Mouse (Mus musculus): Measurements from ENCODE around the gene Aunip. TPM values are rescaled to one million over a fixed set of nuclear protein-coding genes. Genes with fewer than 3 reads are reported as not detected.
A peak's percentile ranks its signal among the peaks of the same experiment; 100 is the strongest.

Gene Aunip
- polyA plus RNA-seq (2015; fragmentation: Nextera tagmentation; extraction: Ambion mirVana) = 3.8 TPM in 2 replicates

- H3K27ac ChIP-seq (ENCODE audit: low read depth, low read length) = no peak within 1 kb of the TSS
- ATAC-seq = peak; percentile 93
- WGBS = under 1% methylated on average over 42 of the region's 42 CpGs
Measured at GRCm38 (mm10) chr4:134510845-134511411, at the start of gene Aunip. Aunip (plus strand) TSS chr4:134510999.

GRCm38 (mm10) chr4:134461252-134461651 lies 49.5 kb upstream of the Aunip start:
- H3K4me3 ChIP-seq (ENCODE audit: low read depth, low read length) = no peak overlapping the region
- TF ChIP-seq CTCF (IDR thresholded peaks at IDR 0.05; ENCODE audit: low read depth) = no peak
- no peak overlapping the region for H3K27ac ChIP-seq (ENCODE audit: low read depth, low read length)
- no peak overlapping the region for H3K4me2 ChIP-seq (replicated peaks; ENCODE audit: low read depth)
- no peaks in the 10 kb centered on the region for H3K27me3 ChIP-seq (replicated peaks; ENCODE audit: control insufficient read depth, insufficient read depth, low read length)
- H3K4me1 ChIP-seq (replicated peaks; ENCODE audit: control insufficient read depth, insufficient read depth, low read length) = no peaks in the 10 kb centered on the region
- WGBS = 68% methylated on average over 5 of the region's 5 CpGs
- no peak for ATAC-seq
- no peaks in the 10 kb centered on the region for H3K9me3 ChIP-seq (ENCODE audit: control insufficient read depth)
- H3K36me3 ChIP-seq (ENCODE audit: control insufficient read depth, insufficient read depth) = no peaks in the 10 kb centered on the region
- H3K9ac ChIP-seq (ENCODE audit: low read depth, low read length) = no peak overlapping the region

More at GRCm38 (mm10) chr4:134510845-134511411, at the start of gene Aunip:
- Histone ChIP-seq H3K4me3 (ENCODE audit: low read depth, low read length) (peak within 1 kb of the TSS; percentile 43), H3K36me3 (ENCODE audit: control insufficient read depth, insufficient read depth) (peaks cover 19% of the 10 kb centered on the region), H3K27me3 (replicated peaks; ENCODE audit: control insufficient read depth, insufficient read depth, low read length) (no peaks in the 10 kb centered on the region), H3K4me2 (replicated peaks; ENCODE audit: low read depth) (peak within 1 kb of the TSS; percentile 81), H3K9ac (ENCODE audit: low read depth, low read length) (0 out of 2 replicates have a peak within 1 kb of the TSS, but pooled peaks have one; percentile 8), H3K4me1 (replicated peaks; ENCODE audit: control insufficient read depth, insufficient read depth, low read length) (0 out of 2 replicates have a peak, but pooled peaks cover 4% of the 10 kb centered on the region), H3K9me3 (ENCODE audit: control insufficient read depth) (no peaks in the 10 kb centered on the region)
- 0 out of 2 replicates have a peak, but pooled peaks have one; percentile 30 for TF ChIP-seq CTCF (IDR thresholded peaks at IDR 0.05; ENCODE audit: low read depth)

GRCm38 (mm10) chr4:134465789-134466188 lies 45.0 kb upstream of the Aunip start:
- no peak for ATAC-seq
- Histone ChIP-seq H3K9ac (ENCODE audit: low read depth, low read length) (no peak overlapping the region), H3K36me3 (ENCODE audit: control insufficient read depth, insufficient read depth) (no peaks in the 10 kb centered on the region), H3K4me1 (replicated peaks; ENCODE audit: control insufficient read depth, insufficient read depth, low read length) (no peaks in the 10 kb centered on the region), H3K4me2 (replicated peaks; ENCODE audit: low read depth) (no peak overlapping the region), H3K27ac (ENCODE audit: low read depth, low read length) (no peak overlapping the region), H3K27me3 (replicated peaks; ENCODE audit: control insufficient read depth, insufficient read depth, low read length) (no peaks in the 10 kb centered on the region), H3K9me3 (ENCODE audit: control insufficient read depth) (no peaks in the 10 kb centered on the region), H3K4me3 (ENCODE audit: low read depth, low read length) (no peak overlapping the region)
- no peak for TF ChIP-seq CTCF (IDR thresholded peaks at IDR 0.05; ENCODE audit: low read depth)
- WGBS = 56% methylated on average over 12 of the region's 12 CpGs

- 69% methylated on average over 11 of the region's 11 CpGs for WGBS
Measured at GRCm38 (mm10) chr4:134466381-134467262, 44.2 kb upstream of the Aunip start.

GRCm38 (mm10) chr4:134467435-134468214 lies 43.2 kb upstream of the Aunip start:
- Histone ChIP-seq H3K4me3 (ENCODE audit: low read depth, low read length) (peak overlapping the region; percentile 82), H3K4me1 (replicated peaks; ENCODE audit: control insufficient read depth, insufficient read depth, low read length) (no peaks in the 10 kb centered on the region), H3K27ac (ENCODE audit: low read depth, low read length) (0 out of 2 replicates have a peak overlapping the region, but pooled peaks have one; percentile 71), H3K27me3 (replicated peaks; ENCODE audit: control insufficient read depth, insufficient read depth, low read length) (no peaks in the 10 kb centered on the region), H3K9ac (ENCODE audit: low read depth, low read length) (peak overlapping the region; percentile 77), H3K4me2 (replicated peaks; ENCODE audit: low read depth) (peak overlapping the region; percentile 99), H3K9me3 (ENCODE audit: control insufficient read depth) (no peaks in the 10 kb centered on the region), H3K36me3 (ENCODE audit: control insufficient read depth, insufficient read depth) (0 out of 2 replicates have a peak, but pooled peaks cover 5% of the 10 kb centered on the region)
- ATAC-seq = peak; percentile 19
- under 1% methylated on average over 31 of the region's 31 CpGs for WGBS
- TF ChIP-seq CTCF (IDR thresholded peaks at IDR 0.05; ENCODE audit: low read depth) = no peak

More at GRCm38 (mm10) chr4:134466381-134467262, 44.2 kb upstream of the Aunip start:
- TF ChIP-seq CTCF (IDR thresholded peaks at IDR 0.05; ENCODE audit: low read depth) = no peak
- Histone ChIP-seq H3K27ac (ENCODE audit: low read depth, low read length) (no peak overlapping the region), H3K4me1 (replicated peaks; ENCODE audit: control insufficient read depth, insufficient read depth, low read length) (no peaks in the 10 kb centered on the region), H3K9me3 (ENCODE audit: control insufficient read depth) (no peaks in the 10 kb centered on the region), H3K36me3 (ENCODE audit: control insufficient read depth, insufficient read depth) (0 out of 2 replicates have a peak, but pooled peaks cover 5% of the 10 kb centered on the region), H3K4me3 (ENCODE audit: low read depth, low read length) (no peak overlapping the region), H3K9ac (ENCODE audit: low read depth, low read length) (no peak overlapping the region), H3K27me3 (replicated peaks; ENCODE audit: control insufficient read depth, insufficient read depth, low read length) (no peaks in the 10 kb centered on the region), H3K4me2 (replicated peaks; ENCODE audit: low read depth) (peak overlapping the region; percentile 99; the same call in 1 of the 2 replicates)
- no peak for ATAC-seq
